ENCODE assay signal across 31 mouse cellular contexts in genomic region chr13:108628501-108628900, GRCm38 (mm10).
A peak's percentile ranks its signal among the peaks of the same experiment; 100 is the strongest.
DNase-seq lines count a peak whose midpoint lies in the region; ATAC-seq and TF ChIP-seq lines count a peak whose summit lies in the region.
"Had no signal": no experiment of that assay in that cellular context is flagged by ENCODE, and none has a peak within 500 bp of the region (broad histone marks: within the 10 kb centered on the region; RNA-seq: fewer than 3 reads in every experiment).

No protein-coding gene starts in this region.

- 39% methylated on average over 2 of the region's 2 CpGs for WGBS in kidney, adult 2 months
- WGBS in kidney, embryonic 16.5 days: 64% methylated on average over 2 of the region's 2 CpGs
- 90% methylated on average over 2 of the region's 2 CpGs for WGBS in midbrain, embryonic 15.5 days
- 92% methylated on average over 2 of the region's 2 CpGs for WGBS in hindbrain, embryonic 14.5 days

- H3K4me3 ChIP-seq in kidney, adult 2 months (ENCODE audit: insufficient read depth, low read depth, low read length): no peak overlapping the region
- no peak overlapping the region for H3K4me3 ChIP-seq in kidney, embryonic 16.5 days (ENCODE audit: low read length)
- no peak overlapping the region for H3K4me3 ChIP-seq in midbrain, embryonic 15.5 days
- no peak overlapping the region for H3K4me3 ChIP-seq in hindbrain, embryonic 14.5 days (replicated peaks; ENCODE audit: low read length)
- H3K4me3 ChIP-seq: embryonic facial prominence, embryonic 10.5 days; embryonic facial prominence, embryonic 15.5 days; hindbrain, embryonic 13.5 days; limb, embryonic 10.5 days; limb, embryonic 15.5 days; liver, embryonic 13.5 days; neural tube, embryonic 15.5 days had no signal

- H3K27ac ChIP-seq in kidney, adult 2 months (ENCODE audit: insufficient read depth, low read depth, low read length): peak overlapping the region; percentile 88
- H3K27ac ChIP-seq in kidney, embryonic 16.5 days (ENCODE audit: low read length): no peak overlapping the region
- no peak overlapping the region for H3K27ac ChIP-seq in midbrain, embryonic 15.5 days
- no peak overlapping the region for H3K27ac ChIP-seq in hindbrain, embryonic 14.5 days
- H3K27ac ChIP-seq: embryonic facial prominence, embryonic 10.5 days; embryonic facial prominence, embryonic 15.5 days; hindbrain, embryonic 13.5 days; limb, embryonic 10.5 days; limb, embryonic 15.5 days; liver, embryonic 13.5 days; macrophage; neural tube, embryonic 15.5 days had no signal

- CTCF ChIA-PET in Patski (lab: Charles Lee): interaction anchor here (0.7 kb wide), 1 partner anchor 14 kb away, joined by 3 read pairs; no protein-coding TSS in a partner anchor

- no peaks in the 10 kb centered on the region for H3K27me3 ChIP-seq in Patski
- H3K27me3 ChIP-seq in kidney, adult 2 months (replicated peaks; ENCODE audit: control insufficient read depth, insufficient read depth, low read length): no peaks in the 10 kb centered on the region
- H3K27me3 ChIP-seq in kidney, embryonic 16.5 days (ENCODE audit: insufficient read depth, low read length): no peaks in the 10 kb centered on the region
- H3K27me3 ChIP-seq in midbrain, embryonic 15.5 days (replicated peaks): no peaks in the 10 kb centered on the region
- no peaks in the 10 kb centered on the region for H3K27me3 ChIP-seq in hindbrain, embryonic 14.5 days (ENCODE audit: control insufficient read depth, insufficient read depth, low read length)
- H3K27me3 ChIP-seq: embryonic facial prominence, embryonic 15.5 days; hindbrain, embryonic 13.5 days; limb, embryonic 15.5 days; liver, embryonic 13.5 days; neural tube, embryonic 15.5 days had no signal

- in situ Hi-C loops in Patski (cut with MboI; ENCODE audit: low pct_unique_long_range_greater_than_20kb): no loop called here

- no peak overlapping the region for H3K4me2 ChIP-seq in kidney, embryonic 16.5 days (replicated peaks; ENCODE audit: low read depth, low read length)
- no peak overlapping the region for H3K4me2 ChIP-seq in midbrain, embryonic 15.5 days
- H3K4me2 ChIP-seq in hindbrain, embryonic 14.5 days (replicated peaks): no peak overlapping the region
- H3K4me2 ChIP-seq: embryonic facial prominence, embryonic 15.5 days; heart, embryonic 11.5 days; hindbrain, embryonic 13.5 days; limb, embryonic 15.5 days; liver, embryonic 13.5 days; neural tube, embryonic 15.5 days had no signal

- POLR2A ChIA-PET in Patski (lab: Charles Lee): no interaction called here

- peaks cover 29% of the 10 kb centered on the region for H3K4me1 ChIP-seq in kidney, adult 2 months (ENCODE audit: control insufficient read depth, insufficient read depth, low read length)
- no peaks in the 10 kb centered on the region for H3K4me1 ChIP-seq in kidney, embryonic 16.5 days (ENCODE audit: insufficient read depth, low read length)
- no peaks in the 10 kb centered on the region for H3K4me1 ChIP-seq in midbrain, embryonic 15.5 days
- H3K4me1 ChIP-seq in hindbrain, embryonic 14.5 days (replicated peaks; ENCODE audit: control insufficient read depth, insufficient read depth, low read length): no peaks in the 10 kb centered on the region
- H3K4me1 ChIP-seq: embryonic facial prominence, embryonic 10.5 days; embryonic facial prominence, embryonic 15.5 days; hindbrain, embryonic 13.5 days; limb, embryonic 10.5 days; limb, embryonic 15.5 days; liver, embryonic 13.5 days; neural tube, embryonic 15.5 days had no signal

- ATAC-seq in Patski: peak; percentile 90
- ATAC-seq in kidney, embryonic 16.5 days (ENCODE audit: low FRiP score, low TSS enrichment): peak; percentile 88
- ATAC-seq in midbrain, embryonic 15.5 days (replicated peaks): no peak
- no peak for ATAC-seq in hindbrain, embryonic 14.5 days (ENCODE audit: low FRiP score)
- ATAC-seq: forebrain, embryonic 14.5 days; intestine, postnatal 0 days had no signal

- no peaks in the 10 kb centered on the region for H3K36me3 ChIP-seq in kidney, adult 2 months (ENCODE audit: control insufficient read depth, insufficient read depth, low read length)
- no peaks in the 10 kb centered on the region for H3K36me3 ChIP-seq in kidney, embryonic 16.5 days (ENCODE audit: insufficient read depth, low read length)
- no peaks in the 10 kb centered on the region for H3K36me3 ChIP-seq in midbrain, embryonic 15.5 days (replicated peaks)
- no peaks in the 10 kb centered on the region for H3K36me3 ChIP-seq in hindbrain, embryonic 14.5 days (replicated peaks; ENCODE audit: control insufficient read depth, insufficient read depth)
- H3K36me3 ChIP-seq: embryonic facial prominence, embryonic 10.5 days; embryonic facial prominence, embryonic 15.5 days; hindbrain, embryonic 13.5 days; limb, embryonic 10.5 days; limb, embryonic 15.5 days; liver, embryonic 13.5 days; neural tube, embryonic 15.5 days had no signal

- no peak for TF ChIP-seq CTCF in Patski (IDR thresholded peaks at IDR 0.05)
- TF ChIP-seq CTCF in kidney, adult 2 months (conservative IDR thresholded peaks at IDR 0.05; ENCODE audit: insufficient read depth, insufficient read length, low read depth, low read length): no peak

- H3K9me3 ChIP-seq in kidney, embryonic 16.5 days (ENCODE audit: low read length): no peaks in the 10 kb centered on the region
- no peaks in the 10 kb centered on the region for H3K9me3 ChIP-seq in midbrain, embryonic 15.5 days
- H3K9me3 ChIP-seq in hindbrain, embryonic 14.5 days (ENCODE audit: control insufficient read depth, low read length): no peaks in the 10 kb centered on the region
- H3K9me3 ChIP-seq: embryonic facial prominence, embryonic 10.5 days; embryonic facial prominence, embryonic 15.5 days; hindbrain, embryonic 13.5 days; limb, embryonic 10.5 days; limb, embryonic 15.5 days; liver, embryonic 13.5 days; neural tube, embryonic 15.5 days had no signal

- H3K9ac ChIP-seq in kidney, embryonic 16.5 days (replicated peaks; ENCODE audit: low read length): no peak overlapping the region
- H3K9ac ChIP-seq in midbrain, embryonic 15.5 days: no peak overlapping the region
- H3K9ac ChIP-seq in hindbrain, embryonic 14.5 days: no peak overlapping the region
- H3K9ac ChIP-seq: embryonic facial prominence, embryonic 15.5 days; hindbrain, embryonic 13.5 days; limb, embryonic 15.5 days; liver, embryonic 13.5 days; neural tube, embryonic 15.5 days had no signal

- DNase-seq in Patski (ENCODE audit: low read depth, low spot score): peak; percentile 28
- peak; percentile 87 for DNase-seq in kidney, adult 2 months
- peak; percentile 40 to 57 for DNase-seq in kidney, postnatal 36 days
- no peak for DNase-seq in hindbrain, embryonic 14.5 days (ENCODE audit: low spot score)
- DNase-seq in layer of hippocampus, adult 11-12 months (ENCODE audit: low spot score): no peak
- DNase-seq: adrenal gland, postnatal 36 days; cerebellum, adult 2 months; cerebellum, postnatal 25 days; gastrocnemius, postnatal 25 days; heart, adult 18-20 months; heart, postnatal 4 days; liver, embryonic 13.5 days; lung, adult 18-20 months; lung, postnatal 10 days; midbrain, embryonic 14.5 days; retina, postnatal 1 day; right cerebral cortex, postnatal 14 days; thymus, adult 18-20 months; thymus, postnatal 36 days had no signal

- no peak for TF ChIP-seq POLR2A in kidney, adult 2 months (IDR thresholded peaks at IDR 0.05; ENCODE audit: low read depth, low read length)

Comparison
In these comparisons a context has a peak if more than half of its experiments do, and no peak if none do; other contexts are left out.
1. ATAC-seq: peak in Patski (single experiment) and kidney, embryonic 16.5 days (single experiment); none in midbrain, embryonic 15.5 days (single experiment) and hindbrain, embryonic 14.5 days (single experiment).
2. DNase-seq: peak in Patski (single experiment), kidney, adult 2 months (single experiment) and kidney, postnatal 36 days (2 of 2); none in hindbrain, embryonic 14.5 days (single experiment) and layer of hippocampus, adult 11-12 months (single experiment).